Mouse (Mus musculus): ENCODE data around the gene Cacnb4. TPM values are rescaled to one million over a fixed set of nuclear protein-coding genes. Genes with fewer than 3 reads are reported as not detected.

Cacnb4 gene
- polyA plus RNA-seq, 1 experiment from 2014 or later: 1.2 TPM

GRCm38 (mm10) chr2:52423611-52424247, 252.9 kb downstream of the Cacnb4 start:
- peak overlapping the region; percentile 99 for H3K4me3 ChIP-seq
- WGBS: under 1% methylated on average over 16 of the region's 16 CpGs
- no peaks in the 10 kb centered on the region for H3K9me3 ChIP-seq
- H3K9ac ChIP-seq: peak overlapping the region; percentile 98
- peak overlapping the region; percentile 67 for H3K4me2 ChIP-seq
- no peaks in the 10 kb centered on the region for H3K27me3 ChIP-seq
- peak overlapping the region; percentile 91 for H3K27ac ChIP-seq
- peaks cover 44% of the 10 kb centered on the region for H3K4me1 ChIP-seq
- no peaks in the 10 kb centered on the region for H3K36me3 ChIP-seq
- no peak for ATAC-seq (ENCODE audit: borderline replicate concordance, extremely low read depth, low FRiP score, low TSS enrichment)

DNA sequence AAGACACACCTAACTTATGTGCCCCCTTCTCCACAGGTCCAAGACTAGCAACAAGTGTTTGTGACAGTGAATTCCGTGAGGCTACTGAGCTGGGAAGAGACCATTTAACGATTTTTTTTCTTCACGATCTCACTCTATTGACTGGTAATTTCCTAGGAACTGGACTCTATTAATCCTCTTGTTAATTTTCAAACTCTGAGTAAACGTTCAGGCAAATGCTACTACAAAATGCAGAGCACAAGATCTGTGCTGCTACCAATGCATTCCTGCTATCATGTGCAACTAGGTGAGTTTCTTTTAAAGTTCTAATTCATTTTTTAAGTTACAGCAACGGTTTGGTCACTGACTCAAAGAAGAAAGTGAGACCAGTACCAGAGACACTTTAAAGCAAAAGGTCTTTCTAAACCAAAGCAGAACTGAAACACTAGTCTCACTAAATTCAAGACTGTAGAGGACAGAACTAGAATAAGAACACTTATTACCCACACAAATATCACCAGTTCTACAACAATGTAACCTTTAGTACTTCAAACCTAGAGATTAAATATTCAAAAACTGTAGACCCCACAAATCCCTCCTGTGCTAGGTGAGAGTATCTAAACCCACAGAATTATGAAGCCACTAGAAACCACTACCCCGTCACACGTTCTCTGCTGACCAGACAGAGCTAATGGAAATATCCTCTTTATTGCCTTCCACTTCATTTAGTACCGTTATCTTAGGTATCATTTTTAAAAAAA, 253.6 kb downstream of the Cacnb4 start:
- H3K36me3 ChIP-seq: no peaks in the 10 kb centered on the region
- H3K9me3 ChIP-seq: no peaks in the 10 kb centered on the region
- H3K27ac ChIP-seq: no peak overlapping the region
- H3K4me3 ChIP-seq: peak overlapping the region; percentile 99
- H3K4me1 ChIP-seq: peaks cover 44% of the 10 kb centered on the region
- H3K4me2 ChIP-seq: peak overlapping the region; percentile 67
- no peak for ATAC-seq (ENCODE audit: borderline replicate concordance, extremely low read depth, low FRiP score, low TSS enrichment)
- H3K9ac ChIP-seq: peak overlapping the region; percentile 98
- 34% methylated on average over 8 of the region's 8 CpGs for WGBS
- no peaks in the 10 kb centered on the region for H3K27me3 ChIP-seq

- no peak overlapping the region for H3K4me2 ChIP-seq
- H3K27me3 ChIP-seq: no peaks in the 10 kb centered on the region
- H3K36me3 ChIP-seq: peaks cover 7% of the 10 kb centered on the region
- no peak for ATAC-seq (ENCODE audit: borderline replicate concordance, extremely low read depth, low FRiP score, low TSS enrichment)
- WGBS: 59% methylated on average over 6 of the region's 6 CpGs
- H3K4me3 ChIP-seq: no peak overlapping the region
- H3K9me3 ChIP-seq: no peaks in the 10 kb centered on the region
- H3K4me1 ChIP-seq: peaks cover 44% of the 10 kb centered on the region
- H3K9ac ChIP-seq: no peak overlapping the region
- H3K27ac ChIP-seq: no peak overlapping the region
These were observed 255.4 kb downstream of the Cacnb4 start for GRCm38 (mm10) chr2:52421197-52421596.

GRCm38 (mm10) chr2:52420001-52420710, 256.5 kb downstream of the Cacnb4 start:
- H3K4me2 ChIP-seq: no peak overlapping the region
- 85% methylated on average over 7 of the region's 7 CpGs for WGBS
- H3K9ac ChIP-seq: no peak overlapping the region
- H3K9me3 ChIP-seq: no peaks in the 10 kb centered on the region
- H3K27ac ChIP-seq: no peak overlapping the region
- ATAC-seq (ENCODE audit: borderline replicate concordance, extremely low read depth, low FRiP score, low TSS enrichment): no peak
- peaks cover 17% of the 10 kb centered on the region for H3K36me3 ChIP-seq
- no peaks in the 10 kb centered on the region for H3K27me3 ChIP-seq
- H3K4me3 ChIP-seq: no peak overlapping the region
- peaks cover 36% of the 10 kb centered on the region for H3K4me1 ChIP-seq

GRCm38 (mm10) chr2:52419295-52419694, 257.3 kb downstream of the Cacnb4 start:
- Histone ChIP-seq H3K9me3 (no peaks in the 10 kb centered on the region), H3K36me3 (peaks cover 18% of the 10 kb centered on the region), H3K4me3 (no peak overlapping the region), H3K4me2 (no peak overlapping the region), H3K27ac (no peak overlapping the region), H3K4me1 (peaks cover 36% of the 10 kb centered on the region), H3K27me3 (no peaks in the 10 kb centered on the region), H3K9ac (no peak overlapping the region)
- ATAC-seq (ENCODE audit: borderline replicate concordance, extremely low read depth, low FRiP score, low TSS enrichment): no peak
- WGBS: 67% methylated on average over 6 of the region's 6 CpGs

- Histone ChIP-seq H3K4me2 (no peak overlapping the region), H3K9ac (no peak overlapping the region), H3K4me3 (no peak overlapping the region), H3K27me3 (no peaks in the 10 kb centered on the region), H3K36me3 (peaks cover 69% of the 10 kb centered on the region), H3K27ac (no peak overlapping the region), H3K4me1 (no peaks in the 10 kb centered on the region), H3K9me3 (peaks cover 19% of the 10 kb centered on the region)
- 96% methylated on average over 5 of the region's 5 CpGs for WGBS
- ATAC-seq (ENCODE audit: borderline replicate concordance, extremely low read depth, low FRiP score, low TSS enrichment): no peak
These were observed 264.1 kb downstream of the Cacnb4 start for GRCm38 (mm10) chr2:52412524-52413037.

- Histone ChIP-seq H3K27ac (no peak overlapping the region), H3K4me1 (no peaks in the 10 kb centered on the region), H3K4me2 (no peak overlapping the region), H3K9me3 (peaks cover 19% of the 10 kb centered on the region), H3K36me3 (peaks cover 58% of the 10 kb centered on the region), H3K27me3 (no peaks in the 10 kb centered on the region), H3K9ac (no peak overlapping the region), H3K4me3 (no peak overlapping the region)
- ATAC-seq (ENCODE audit: borderline replicate concordance, extremely low read depth, low FRiP score, low TSS enrichment): no peak
- 90% methylated on average over 1 of the region's 1 CpGs for WGBS
These were observed 270.2 kb downstream of the Cacnb4 start for GRCm38 (mm10) chr2:52406480-52406879.

DNA sequence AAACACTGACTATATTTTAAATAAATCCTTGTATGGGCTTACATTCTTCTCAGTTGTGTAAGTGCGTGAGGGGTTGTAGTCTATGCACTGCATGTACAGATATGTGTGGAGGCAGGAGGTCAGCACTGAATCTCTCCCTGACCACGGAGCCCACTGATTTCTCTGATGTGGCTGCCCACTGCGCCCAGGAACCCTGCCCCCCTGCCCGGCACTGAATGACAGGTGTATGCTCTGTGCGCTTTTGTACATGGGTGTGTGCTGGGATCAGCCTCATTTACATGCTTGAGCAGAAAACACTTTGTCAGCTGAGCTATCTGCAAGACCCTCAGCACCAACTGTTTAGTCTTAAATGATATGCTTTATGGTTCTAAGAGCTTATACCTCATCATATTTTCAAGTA, 271.4 kb downstream of the Cacnb4 start:
- 90% methylated on average over 5 of the region's 5 CpGs for WGBS

GRCm38 (mm10) chr2:52394529-52394928, 282.1 kb downstream of the Cacnb4 start:
- Histone ChIP-seq H3K36me3 (peaks cover 6% of the 10 kb centered on the region; the same call in 1 of the 2 replicates), H3K4me2 (no peak overlapping the region), H3K4me1 (no peaks in the 10 kb centered on the region), H3K9me3 (no peaks in the 10 kb centered on the region), H3K9ac (no peak overlapping the region), H3K27ac (no peak overlapping the region), H3K4me3 (no peak overlapping the region), H3K27me3 (no peaks in the 10 kb centered on the region)
- WGBS: 81% methylated on average over 5 of the region's 5 CpGs
- ATAC-seq (ENCODE audit: borderline replicate concordance, extremely low read depth, low FRiP score, low TSS enrichment): no peak

More for the DNA sequence above, 271.4 kb downstream of the Cacnb4 start:
- Histone ChIP-seq H3K36me3 (peaks cover 51% of the 10 kb centered on the region), H3K9ac (no peak overlapping the region), H3K4me2 (no peak overlapping the region), H3K27ac (no peak overlapping the region), H3K9me3 (peaks cover 10% of the 10 kb centered on the region), H3K4me1 (no peaks in the 10 kb centered on the region), H3K4me3 (no peak overlapping the region), H3K27me3 (no peaks in the 10 kb centered on the region)
- no peak for ATAC-seq (ENCODE audit: borderline replicate concordance, extremely low read depth, low FRiP score, low TSS enrichment)

GRCm38 (mm10) chr2:52390415-52390975, 286.1 kb downstream of the Cacnb4 start:
- H3K4me2 ChIP-seq: no peak overlapping the region
- ATAC-seq (ENCODE audit: borderline replicate concordance, extremely low read depth, low FRiP score, low TSS enrichment): no peak

GRCm38 (mm10) chr2:52389975-52390374, 286.7 kb downstream of the Cacnb4 start:
- H3K27me3 ChIP-seq: no peaks in the 10 kb centered on the region
- no peak overlapping the region for H3K4me2 ChIP-seq
- H3K27ac ChIP-seq: no peak overlapping the region
- no peak overlapping the region for H3K4me3 ChIP-seq
- H3K9me3 ChIP-seq: no peaks in the 10 kb centered on the region
- 67% methylated on average over 3 of the region's 3 CpGs for WGBS
- no peak overlapping the region for H3K9ac ChIP-seq
- peaks cover 11% of the 10 kb centered on the region; the same call in 1 of the 2 replicates for H3K4me1 ChIP-seq
- no peaks in the 10 kb centered on the region for H3K36me3 ChIP-seq
- ATAC-seq (ENCODE audit: borderline replicate concordance, extremely low read depth, low FRiP score, low TSS enrichment): no peak

More at GRCm38 (mm10) chr2:52390415-52390975, 286.1 kb downstream of the Cacnb4 start:
- 67% methylated on average over 2 of the region's 2 CpGs for WGBS
- H3K27me3 ChIP-seq: no peaks in the 10 kb centered on the region
- no peak overlapping the region for H3K4me3 ChIP-seq
- no peak overlapping the region for H3K9ac ChIP-seq
- no peaks in the 10 kb centered on the region for H3K9me3 ChIP-seq
- peaks cover 10% of the 10 kb centered on the region; the same call in 1 of the 2 replicates for H3K4me1 ChIP-seq
- no peaks in the 10 kb centered on the region for H3K36me3 ChIP-seq
- no peak overlapping the region for H3K27ac ChIP-seq

Data from lung, embryonic 15.5 days (tissue).